Mouse (Mus musculus) intestine, embryonic 16.5 days (tissue): Measurements from ENCODE around the gene Nup153. TPM values are rescaled to one million over a fixed set of nuclear protein-coding genes. Genes with fewer than 3 reads are reported as not detected.

Source experiments
- ATAC-seq: fragments of 200-750 bp; cut with Nextera tagmentation; 2 replicates; pipeline ENCODE4 v1.8.0; 2017; ENCODE audit warnings: moderate TSS enrichment, moderate library complexity
- H3K27ac ChIP-seq: fragments of 300-500 bp; sonication (generic); 2 replicates; pipeline ENCODE4 v1.5.1; 2014; ENCODE audit warnings: mild to moderate bottlenecking, low read length
- H3K27me3 ChIP-seq: fragments of 300-500 bp; sonication (generic); replicated peaks from 2 replicates; pipeline ENCODE4 v1.6.1; 2014; ENCODE audit warnings: low read length, control low read depth, mixed read lengths; ENCODE audit not compliant: control insufficient read depth, insufficient read depth
- H3K36me3 ChIP-seq: fragments of 300-500 bp; sonication (generic); 2 replicates; pipeline ENCODE4 v1.6.1; 2014; ENCODE audit warnings: low read length, control low read depth; ENCODE audit not compliant: control insufficient read depth, insufficient read depth
- H3K4me1 ChIP-seq: fragments of 300-500 bp; sonication (generic); 2 replicates; pipeline ENCODE4 v1.6.1; 2014; ENCODE audit warnings: low read length, control low read depth, mixed read lengths; ENCODE audit not compliant: control insufficient read depth, insufficient read depth
- H3K4me2 ChIP-seq: fragments of 300-500 bp; sonication (generic); 2 replicates; pipeline ENCODE4 v1.6.1; 2014; ENCODE audit warnings: low read depth, low read length, control low read depth
- H3K4me3 ChIP-seq: fragments of 300-500 bp; sonication (generic); 2 replicates; pipeline ENCODE4 v1.5.1; 2014; ENCODE audit warnings: mild to moderate bottlenecking, low read length
- H3K9ac ChIP-seq: fragments of 300-500 bp; sonication (generic); 2 replicates; pipeline ENCODE4 v1.6.1; 2014; ENCODE audit warnings: low read depth, low read length
- H3K9me3 ChIP-seq: fragments of 300-500 bp; sonication (generic); 2 replicates; pipeline ENCODE4 v1.6.1; 2016; ENCODE audit warnings: low read length, control low read depth; ENCODE audit not compliant: control insufficient read depth
- WGBS: fragments of 180-500 bp; shearing (Covaris S2); extraction: QIAGEN DNeasy Blood & Tissue Kit; methylation state at CpG from one replicate; pipeline ENCODE4 v1.1.7; 2014; 5-methylcytosine and 5-hydroxymethylcytosine counted together
- polyA plus RNA-seq: library from polyadenylated mRNA; unstranded; fragments of >200 nt; fragmentation: Nextera tagmentation; extraction: Ambion mirVana; gene quantifications from 2 replicates; pipeline ENCODE4 v1.2.1, GENCODE M21; 2015

Nup153 gene
- polyA plus RNA-seq, 1 experiment from 2014 or later: 12.1 TPM

- Histone ChIP-seq H3K4me2 (no peak overlapping the region), H3K36me3 (peaks cover 5% of the 10 kb centered on the region)
- WGBS: 70% methylated on average over 1 of the region's 1 CpGs
Observed at GRCm38 (mm10) chr13:46695296-46695908, 32.3 kb downstream of the Nup153 start.

GRCm38 (mm10) chr13:46690559-46691241, 37.0 kb downstream of the Nup153 start:
- Histone ChIP-seq H3K27me3 (no peaks in the 10 kb centered on the region), H3K36me3 (peaks cover 8% of the 10 kb centered on the region), H3K9ac (no peak overlapping the region), H3K4me2 (no peak overlapping the region), H3K4me1 (no peaks in the 10 kb centered on the region), H3K27ac (no peak overlapping the region), H3K4me3 (no peak overlapping the region), H3K9me3 (no peaks in the 10 kb centered on the region)
- WGBS: 82% methylated on average over 4 of the region's 4 CpGs
- no peak for ATAC-seq

More at GRCm38 (mm10) chr13:46695296-46695908, 32.3 kb downstream of the Nup153 start:
- H3K27me3 ChIP-seq: no peaks in the 10 kb centered on the region
- peak; percentile 87 for ATAC-seq
- no peak overlapping the region for H3K4me3 ChIP-seq
- no peaks in the 10 kb centered on the region for H3K4me1 ChIP-seq
- no peak overlapping the region for H3K9ac ChIP-seq
- no peak overlapping the region; the same call in 1 of the 2 replicates for H3K27ac ChIP-seq
- H3K9me3 ChIP-seq: no peaks in the 10 kb centered on the region

GRCm38 (mm10) chr13:46683370-46683769, 44.4 kb downstream of the Nup153 start:
- Histone ChIP-seq H3K27me3 (no peaks in the 10 kb centered on the region), H3K9me3 (no peaks in the 10 kb centered on the region), H3K4me2 (no peak overlapping the region), H3K4me1 (no peaks in the 10 kb centered on the region), H3K9ac (no peak overlapping the region), H3K36me3 (peaks cover 10% of the 10 kb centered on the region; the same call in 1 of the 2 replicates), H3K4me3 (no peak overlapping the region), H3K27ac (no peak overlapping the region)
- WGBS: 60% methylated on average over 1 of the region's 1 CpGs
- no peak for ATAC-seq

DNA sequence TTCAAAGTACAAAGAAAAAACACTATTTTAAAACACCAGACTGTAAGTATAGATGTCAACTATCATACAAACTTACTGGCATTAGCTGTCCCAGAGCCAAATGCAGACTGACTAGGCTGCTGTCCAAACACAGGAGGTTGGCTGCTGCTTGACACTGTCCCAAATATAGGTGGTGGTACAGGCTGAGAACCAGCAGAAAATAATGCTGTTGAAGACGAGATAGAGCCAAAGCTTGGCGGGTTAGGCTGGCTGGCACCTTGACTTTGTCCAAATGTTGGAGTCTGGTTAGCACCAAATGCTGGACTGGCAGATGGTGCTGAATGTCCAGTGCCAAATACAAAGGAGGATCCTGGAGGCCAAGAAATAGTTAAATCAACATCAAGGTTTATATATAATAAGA, 44.8 kb downstream of the Nup153 start:
- Histone ChIP-seq H3K4me2 (no peak overlapping the region), H3K9ac (no peak overlapping the region), H3K27ac (no peak overlapping the region), H3K27me3 (no peaks in the 10 kb centered on the region), H3K4me1 (no peaks in the 10 kb centered on the region), H3K4me3 (no peak overlapping the region), H3K9me3 (no peaks in the 10 kb centered on the region), H3K36me3 (peaks cover 10% of the 10 kb centered on the region; the same call in 1 of the 2 replicates)
- no peak for ATAC-seq
- WGBS: 83% methylated on average over 2 of the region's 2 CpGs

DNA sequence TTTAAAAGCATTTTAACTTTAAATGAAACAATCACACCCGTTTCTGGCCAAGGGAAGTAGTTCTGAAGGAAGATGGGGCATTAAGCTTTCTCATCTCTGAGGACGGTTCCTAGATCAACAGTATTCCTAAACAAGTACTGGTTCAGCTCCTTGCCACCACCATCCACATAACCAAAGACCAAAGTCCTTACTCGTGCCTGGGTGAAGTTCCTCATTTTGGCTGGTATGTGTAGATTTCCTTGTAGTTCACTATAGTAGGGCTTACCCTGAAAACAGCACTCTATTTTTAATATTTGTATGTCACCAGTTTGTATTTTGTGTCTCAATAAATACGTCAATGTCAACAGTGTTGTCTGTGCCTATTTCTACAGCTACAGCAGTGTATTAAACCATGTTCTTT, 50.0 kb downstream of the Nup153 start:
- ATAC-seq: no peak

DNA sequence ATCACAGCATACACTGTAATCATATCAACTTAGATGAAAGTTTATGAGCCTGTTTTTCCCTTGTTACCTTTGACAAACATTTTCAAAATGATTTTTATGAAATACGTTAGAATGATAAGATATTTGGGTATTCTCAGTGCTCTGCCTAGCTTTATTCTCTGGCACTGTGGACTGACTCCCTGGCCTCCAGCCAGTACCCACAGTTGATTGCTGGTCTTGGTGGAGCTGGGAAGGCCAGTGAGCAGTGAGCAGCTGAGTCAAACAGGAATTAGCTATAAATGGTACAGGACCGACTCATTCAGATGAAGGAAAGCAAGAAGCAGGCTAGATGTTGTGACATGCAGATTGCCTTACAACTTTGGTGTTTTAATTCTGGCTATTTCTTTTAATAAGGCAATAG, 53.1 kb downstream of the Nup153 start:
- H3K36me3 ChIP-seq: peaks cover 5% of the 10 kb centered on the region; the same call in 1 of the 2 replicates
- no peak overlapping the region for H3K9ac ChIP-seq
- H3K4me2 ChIP-seq: no peak overlapping the region
- no peaks in the 10 kb centered on the region for H3K27me3 ChIP-seq
- ATAC-seq: no peak
- H3K4me1 ChIP-seq: peaks cover 6% of the 10 kb centered on the region
- H3K4me3 ChIP-seq: no peak overlapping the region
- WGBS: 79% methylated on average over 2 of the region's 2 CpGs
- no peaks in the 10 kb centered on the region for H3K9me3 ChIP-seq
- H3K27ac ChIP-seq: no peak overlapping the region

More for the DNA sequence above, 50.0 kb downstream of the Nup153 start:
- no peak overlapping the region for H3K4me2 ChIP-seq
- H3K9ac ChIP-seq: no peak overlapping the region
- H3K27me3 ChIP-seq: no peaks in the 10 kb centered on the region
- no peak overlapping the region for H3K4me3 ChIP-seq
- H3K9me3 ChIP-seq: no peaks in the 10 kb centered on the region
- 74% methylated on average over 4 of the region's 4 CpGs for WGBS
- H3K36me3 ChIP-seq: peaks cover 7% of the 10 kb centered on the region
- no peaks in the 10 kb centered on the region for H3K4me1 ChIP-seq
- H3K27ac ChIP-seq: no peak overlapping the region

GRCm38 (mm10) chr13:46670514-46670913, 57.2 kb downstream of the Nup153 start:
- no peaks in the 10 kb centered on the region for H3K9me3 ChIP-seq
- WGBS: 56% methylated on average over 9 of the region's 9 CpGs
- peaks cover 5% of the 10 kb centered on the region; the same call in 1 of the 2 replicates for H3K36me3 ChIP-seq
- ATAC-seq: no peak
- no peak overlapping the region for H3K27ac ChIP-seq
- peak overlapping the region; percentile 93 for H3K4me3 ChIP-seq
- H3K27me3 ChIP-seq: peaks cover 3% of the 10 kb centered on the region; the same call in 1 of the 2 replicates
- peaks cover 6% of the 10 kb centered on the region for H3K4me1 ChIP-seq
- H3K9ac ChIP-seq: peak overlapping the region; percentile 91
- peak overlapping the region; percentile 88 for H3K4me2 ChIP-seq

- Histone ChIP-seq H3K9me3 (no peaks in the 10 kb centered on the region), H3K4me1 (peaks cover 6% of the 10 kb centered on the region), H3K9ac (peak overlapping the region; percentile 91), H3K36me3 (peaks cover 5% of the 10 kb centered on the region; the same call in 1 of the 2 replicates), H3K27me3 (peaks cover 3% of the 10 kb centered on the region; the same call in 1 of the 2 replicates), H3K27ac (peak overlapping the region; percentile 77), H3K4me2 (peak overlapping the region; percentile 88), H3K4me3 (peak overlapping the region; percentile 93)
- peak; percentile 71 for ATAC-seq
- under 1% methylated on average over 58 of the region's 96 CpGs for WGBS
Observed at GRCm38 (mm10) chr13:46669620-46670271, 58.0 kb downstream of the Nup153 start.

- Histone ChIP-seq H3K4me2 (peak within 1 kb of the TSS; percentile 88), H3K9me3 (no peaks in the 10 kb centered on the region), H3K4me1 (peaks cover 6% of the 10 kb centered on the region), H3K9ac (peak within 1 kb of the TSS; percentile 91), H3K4me3 (peak within 1 kb of the TSS; percentile 93), H3K27ac (peak within 1 kb of the TSS; percentile 77), H3K27me3 (peaks cover 3% of the 10 kb centered on the region; the same call in 1 of the 2 replicates), H3K36me3 (peaks cover 5% of the 10 kb centered on the region; the same call in 1 of the 2 replicates)
- ATAC-seq: peak; percentile 97
- WGBS: 1% methylated on average over 46 of the region's 46 CpGs
Observed at GRCm38 (mm10) chr13:46669048-46669619, 58.6 kb downstream of the Nup153 start, which contains the start of gene Fam8a1. Gene Fam8a1, plus strand, starts transcription at chr13:46669522.
